Mouse (Mus musculus): ENCODE results near the gene Bcan.
A peak's percentile ranks its signal among the peaks of the same experiment; 100 is the strongest.

The Bcan gene

GRCm38 (mm10) chr3:87971489-87972202 lies 28.4 kb downstream of the Bcan start:
- no peak for DNase-seq

- no peak for DNase-seq
Observed at GRCm38 (mm10) chr3:87970939-87971488, 29.0 kb downstream of the Bcan start, which contains the start of gene Nes. TSS of gene Nes (plus strand) at chr3:87971078.

- DNase-seq, result peak; percentile 32 to 51
Observed at GRCm38 (mm10) chr3:87970184-87970938, 29.7 kb downstream of the Bcan start.

- peak; percentile 67 to 73 for DNase-seq
Observed at GRCm38 (mm10) chr3:87960586-87961191, 39.3 kb downstream of the Bcan start.

GRCm38 (mm10) chr3:87960191-87960585 lies 39.8 kb downstream of the Bcan start:
- DNase-seq, result no peak

- DNase-seq, result no peak
Observed at GRCm38 (mm10) chr3:87959371-87959770, 40.7 kb downstream of the Bcan start.

GRCm38 (mm10) chr3:87958967-87959366 lies 41.1 kb downstream of the Bcan start:
- DNase-seq, result no peak

GRCm38 (mm10) chr3:87958476-87958875 lies 41.6 kb downstream of the Bcan start:
- DNase-seq, result no peak

- DNase-seq, result no peak
Observed at GRCm38 (mm10) chr3:87958056-87958455, 42.0 kb downstream of the Bcan start.

GRCm38 (mm10) chr3:87952440-87952839 lies 47.6 kb downstream of the Bcan start:
- no peak for DNase-seq

GRCm38 (mm10) chr3:87951946-87952345 lies 48.1 kb downstream of the Bcan start:
- DNase-seq, result no peak

GRCm38 (mm10) chr3:87949955-87950515 lies 50.0 kb downstream of the Bcan start:
- no peak for DNase-seq

- DNase-seq, result no peak
Observed at GRCm38 (mm10) chr3:87949266-87949954, 50.6 kb downstream of the Bcan start.

- no peak for DNase-seq
Observed at GRCm38 (mm10) chr3:87948378-87949265, 51.4 kb downstream of the Bcan start, which contains the start of gene Crabp2. TSS of gene Crabp2 (plus strand) at chr3:87948666.

GRCm38 (mm10) chr3:87947811-87948199 lies 52.2 kb downstream of the Bcan start:
- DNase-seq, result no peak

GRCm38 (mm10) chr3:87947056-87947810 lies 52.8 kb downstream of the Bcan start:
- no peak for DNase-seq

GRCm38 (mm10) chr3:87946541-87946860 lies 53.5 kb downstream of the Bcan start:
- no peak for DNase-seq

- DNase-seq, result no peak
Observed at GRCm38 (mm10) chr3:87945781-87946540, 54.1 kb downstream of the Bcan start.

GRCm38 (mm10) chr3:87944838-87945600 lies 55.0 kb downstream of the Bcan start:
- no peak for DNase-seq

Data from cerebellum, adult 18-20 months (tissue).